Mouse (Mus musculus): Measurements from ENCODE around the gene Otud7b.

Gene Otud7b

GRCm38 (mm10) chr3:96104261-96105065 lies at the start of gene Otud7b:
Gene Otud7b, plus strand, starts transcription at chr3:96104527.
- no peak for DNase-seq (ENCODE audit: low read depth)

GRCm38 (mm10) chr3:96055294-96055693 lies 49.0 kb upstream of the Otud7b start:
- no peak for DNase-seq (ENCODE audit: low read depth)

GRCm38 (mm10) chr3:96056031-96056430 lies 48.3 kb upstream of the Otud7b start:
- DNase-seq (ENCODE audit: low read depth): no peak

- DNase-seq (ENCODE audit: low read depth): peak; percentile 80
These were observed 46.6 kb upstream of the Otud7b start for GRCm38 (mm10) chr3:96057747-96058204.

- DNase-seq (ENCODE audit: low read depth): peak; percentile 58
These were observed 46.0 kb upstream of the Otud7b start, which contains the start of gene Vps45 for GRCm38 (mm10) chr3:96058231-96058896. Gene Vps45, minus strand, starts transcription at chr3:96058466.

GRCm38 (mm10) chr3:96060146-96060545 lies 44.2 kb upstream of the Otud7b start:
- no peak for DNase-seq (ENCODE audit: low read depth)

GRCm38 (mm10) chr3:96063299-96063698 lies 41.0 kb upstream of the Otud7b start:
- no peak for DNase-seq (ENCODE audit: low read depth)

- no peak for DNase-seq (ENCODE audit: low read depth)
These were observed 40.1 kb upstream of the Otud7b start for GRCm38 (mm10) chr3:96064217-96064616.

GRCm38 (mm10) chr3:96065147-96065546 lies 39.2 kb upstream of the Otud7b start:
- DNase-seq (ENCODE audit: low read depth): no peak

- DNase-seq (ENCODE audit: low read depth): peak; percentile 50
These were observed 38.5 kb upstream of the Otud7b start for GRCm38 (mm10) chr3:96065754-96066375.

GRCm38 (mm10) chr3:96066741-96067140 lies 37.6 kb upstream of the Otud7b start:
- DNase-seq (ENCODE audit: low read depth): no peak

GRCm38 (mm10) chr3:96069046-96069445 lies 35.3 kb upstream of the Otud7b start:
- DNase-seq (ENCODE audit: low read depth): no peak

GRCm38 (mm10) chr3:96069542-96069941 lies 34.8 kb upstream of the Otud7b start:
- DNase-seq (ENCODE audit: low read depth): no peak

- no peak for DNase-seq (ENCODE audit: low read depth)
These were observed 34.1 kb upstream of the Otud7b start for GRCm38 (mm10) chr3:96070241-96070640.

- no peak for DNase-seq (ENCODE audit: low read depth)
These were observed 31.3 kb upstream of the Otud7b start for GRCm38 (mm10) chr3:96072921-96073486.

- DNase-seq (ENCODE audit: low read depth): no peak
These were observed 26.3 kb upstream of the Otud7b start for GRCm38 (mm10) chr3:96078066-96078465.

- no peak for DNase-seq (ENCODE audit: low read depth)
These were observed 25.6 kb upstream of the Otud7b start for GRCm38 (mm10) chr3:96078711-96079110.

GRCm38 (mm10) chr3:96081006-96081405 lies 23.3 kb upstream of the Otud7b start:
- no peak for DNase-seq (ENCODE audit: low read depth)

GRCm38 (mm10) chr3:96081650-96082049 lies 22.7 kb upstream of the Otud7b start:
- DNase-seq (ENCODE audit: low read depth): no peak

GRCm38 (mm10) chr3:96082100-96082499 lies 22.2 kb upstream of the Otud7b start:
- no peak for DNase-seq (ENCODE audit: low read depth)

- no peak for DNase-seq (ENCODE audit: low read depth)
These were observed 21.4 kb upstream of the Otud7b start for GRCm38 (mm10) chr3:96082714-96083508.

All from c-Kit-positive CD71-negative TER-119-negative erythroid progenitor cells, embryonic 14.5 days (primary cell).